Mouse (Mus musculus) liver, adult 2 months (tissue): ENCODE measurements around the gene Hdac7.

Experiments used
- CTCF ChIP-seq: fragments of 200-500 bp; IDR thresholded peaks from 2 replicates; pipeline ENCODE4 v1.5.1; 2011; ENCODE audit warnings: low read depth, low read length, control low read depth
- POLR2A ChIP-seq: fragments of 200-500 bp; IDR thresholded peaks from 2 replicates; pipeline ENCODE4 v1.6.1; 2011; ENCODE audit warnings: low read length, control low read depth; ENCODE audit not compliant: insufficient read depth; ENCODE audit errors: extremely low read depth

DNA sequence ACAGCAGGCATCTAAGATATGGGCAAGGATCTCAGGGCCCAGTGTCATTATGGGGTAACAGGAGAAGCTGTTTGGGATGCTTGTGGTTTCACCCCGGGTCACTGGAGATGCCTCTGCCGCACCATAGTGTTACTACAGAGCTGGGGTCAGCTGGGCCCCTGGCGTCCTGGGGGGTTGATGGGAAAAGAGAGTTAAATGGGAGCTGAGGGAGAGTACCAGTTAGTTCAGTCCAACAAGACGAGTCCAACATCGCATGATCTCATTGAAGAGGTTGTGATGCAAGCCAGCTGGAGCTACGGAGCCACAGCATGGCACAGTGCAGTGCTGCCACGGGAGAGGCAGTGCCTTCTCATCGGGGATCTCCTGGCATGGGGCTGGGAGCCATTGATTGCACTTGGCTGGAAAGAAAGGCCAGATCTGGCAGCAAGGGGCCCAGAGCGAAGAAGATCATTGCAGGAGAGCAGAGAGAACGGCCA, 43.3 kb upstream of the Hdac7 start:
- TF ChIP-seq CTCF = no peak
- TF ChIP-seq POLR2A = no peak
